Mouse (Mus musculus) limb, embryonic 11.5 days (tissue): ENCODE data around the gene Plekhf1. TPM values are rescaled to one million over a fixed set of nuclear protein-coding genes. Genes with fewer than 3 reads are reported as not detected.

Source experiments
- ATAC-seq: fragments of 200-750 bp; cut with Nextera tagmentation; 2 replicates; pipeline ENCODE4 v1.8.0; 2017; ENCODE audit warnings: low read depth; ENCODE audit not compliant: insufficient number of reproducible peaks, low FRiP score, low TSS enrichment
- DNase-seq: peaks from one replicate; pipeline ENCODE4 v3.0.0-alpha.2; 2015; ENCODE audit warnings: low spot score
- H3K27ac ChIP-seq: fragments of 300-500 bp; sonication (generic); replicated peaks from 2 replicates; pipeline ENCODE4 v1.5.1; 2014; ENCODE audit warnings: low read depth, mild to moderate bottlenecking, low read length
- H3K27me3 ChIP-seq: fragments of 300-500 bp; sonication (generic); 2 replicates; pipeline ENCODE4 v1.6.1; 2014; ENCODE audit warnings: mild to moderate bottlenecking, low read length, mixed read lengths; ENCODE audit not compliant: control insufficient read depth, insufficient read depth
- H3K36me3 ChIP-seq: fragments of 300-500 bp; sonication (generic); 2 replicates; pipeline ENCODE4 v1.6.1; 2014; ENCODE audit warnings: mild to moderate bottlenecking, low read length, moderate library complexity, mixed read lengths; ENCODE audit not compliant: control insufficient read depth, insufficient read depth
- H3K4me1 ChIP-seq: fragments of 300-500 bp; sonication (generic); 2 replicates; pipeline ENCODE4 v1.6.1; 2014; ENCODE audit warnings: low read length, mixed read lengths; ENCODE audit not compliant: control insufficient read depth, insufficient read depth
- H3K4me2 ChIP-seq: fragments of 300-500 bp; sonication (generic); 2 replicates; pipeline ENCODE4 v1.6.1; 2014; ENCODE audit warnings: low read depth, mild to moderate bottlenecking, moderate library complexity; ENCODE audit not compliant: severe bottlenecking
- H3K4me3 ChIP-seq: fragments of 300-500 bp; sonication (generic); 2 replicates; pipeline ENCODE4 v1.5.1; 2014; ENCODE audit warnings: low read depth, low read length
- H3K9ac ChIP-seq: fragments of 300-500 bp; sonication (generic); 2 replicates; pipeline ENCODE4 v1.6.1; 2014; ENCODE audit warnings: mild to moderate bottlenecking, low read length
- H3K9me3 ChIP-seq: fragments of 300-500 bp; sonication (generic); 2 replicates; pipeline ENCODE4 v1.6.1; 2016; ENCODE audit warnings: low read length; ENCODE audit not compliant: control insufficient read depth
- WGBS: fragments of 180-500 bp; shearing (Covaris S2); extraction: QIAGEN DNeasy Blood & Tissue Kit; methylation state at CpG from one replicate; pipeline ENCODE4 v1.1.7; 2014; 5-methylcytosine and 5-hydroxymethylcytosine counted together
- polyA plus RNA-seq: library from polyadenylated mRNA; unstranded; fragments of >200 nt; fragmentation: Nextera tagmentation; extraction: Ambion mirVana; gene quantifications from 2 replicates; pipeline ENCODE4 v1.2.1, GENCODE M21; 2014

Plekhf1 gene
- polyA plus RNA-seq, 1 experiment from 2014 or later = 4.2 TPM

DNA sequence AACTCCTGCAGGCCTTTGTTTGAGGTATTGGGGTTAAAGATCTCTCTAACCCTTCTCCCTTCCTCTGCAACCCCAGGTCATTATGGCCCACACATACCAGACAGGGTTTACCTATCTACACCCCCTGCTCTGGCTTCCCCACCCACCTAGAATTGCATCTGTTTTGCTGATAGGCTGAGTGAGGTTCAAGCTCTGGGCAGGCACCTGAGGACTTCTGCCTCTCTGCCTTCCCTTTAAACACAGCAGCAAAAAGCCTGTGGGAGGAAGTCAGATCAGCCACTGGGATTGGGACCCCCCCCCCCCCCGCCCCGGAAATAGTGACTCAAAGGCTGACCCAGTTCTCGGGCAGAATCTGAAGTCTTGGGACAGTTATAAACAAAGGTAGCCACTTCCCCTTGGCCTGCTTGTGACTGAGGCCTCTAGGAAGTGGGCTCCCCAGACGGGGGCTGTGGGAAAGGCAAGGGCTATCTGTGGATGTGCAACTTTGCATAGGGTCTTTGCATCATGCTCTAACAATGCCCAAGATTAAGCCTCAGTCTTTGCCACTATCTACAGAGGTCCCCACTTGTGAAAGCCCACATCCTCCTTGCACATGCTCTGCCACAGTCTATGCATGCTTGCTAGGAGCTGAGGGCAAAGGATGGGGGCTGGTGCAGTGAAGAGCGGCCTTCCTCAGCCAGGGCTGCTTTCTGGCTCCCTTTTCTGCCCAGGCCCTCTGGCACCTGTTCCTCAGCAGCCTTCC lies 13.2 kb downstream of the Plekhf1 start:
- no peak overlapping the region for H3K27ac ChIP-seq
- WGBS = 73% methylated on average over 5 of the region's 5 CpGs
- H3K36me3 ChIP-seq = no peaks in the 10 kb centered on the region
- H3K4me3 ChIP-seq = no peak overlapping the region
- H3K9ac ChIP-seq = no peak overlapping the region
- H3K9me3 ChIP-seq = no peaks in the 10 kb centered on the region
- H3K4me1 ChIP-seq = no peaks in the 10 kb centered on the region
- ATAC-seq (no peak), DNase-seq (no peak)
- no peaks in the 10 kb centered on the region for H3K27me3 ChIP-seq
- no peak overlapping the region for H3K4me2 ChIP-seq

DNA sequence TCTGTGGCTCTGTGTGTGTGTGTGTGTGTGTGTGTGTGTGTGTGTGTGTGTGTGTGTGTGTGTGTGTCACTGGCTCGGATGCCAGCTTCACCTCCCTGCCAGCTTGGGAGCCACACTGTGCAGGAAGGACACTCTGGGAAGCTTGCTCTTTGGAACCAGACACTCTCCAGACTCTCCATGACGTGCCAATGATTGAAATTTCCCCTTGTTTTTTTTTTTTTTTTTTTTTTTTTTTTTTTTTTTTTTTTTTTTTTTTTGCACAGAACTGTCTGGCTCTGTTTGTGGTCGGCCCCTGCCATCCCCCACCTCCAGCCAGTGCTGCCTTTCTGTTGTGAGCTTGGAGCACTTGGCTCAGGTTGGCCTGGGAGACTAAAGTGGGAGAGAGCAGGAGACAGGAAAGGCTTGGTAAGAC lies 15.2 kb downstream of the Plekhf1 start:
- Histone ChIP-seq H3K4me3 (no peak overlapping the region), H3K4me2 (no peak overlapping the region), H3K36me3 (no peaks in the 10 kb centered on the region), H3K9me3 (no peaks in the 10 kb centered on the region), H3K27ac (no peak overlapping the region), H3K27me3 (no peaks in the 10 kb centered on the region), H3K4me1 (no peaks in the 10 kb centered on the region), H3K9ac (no peak overlapping the region)
- DNase-seq = no peak
- ATAC-seq = no peak
- WGBS = 40% methylated on average over 3 of the region's 3 CpGs

DNA sequence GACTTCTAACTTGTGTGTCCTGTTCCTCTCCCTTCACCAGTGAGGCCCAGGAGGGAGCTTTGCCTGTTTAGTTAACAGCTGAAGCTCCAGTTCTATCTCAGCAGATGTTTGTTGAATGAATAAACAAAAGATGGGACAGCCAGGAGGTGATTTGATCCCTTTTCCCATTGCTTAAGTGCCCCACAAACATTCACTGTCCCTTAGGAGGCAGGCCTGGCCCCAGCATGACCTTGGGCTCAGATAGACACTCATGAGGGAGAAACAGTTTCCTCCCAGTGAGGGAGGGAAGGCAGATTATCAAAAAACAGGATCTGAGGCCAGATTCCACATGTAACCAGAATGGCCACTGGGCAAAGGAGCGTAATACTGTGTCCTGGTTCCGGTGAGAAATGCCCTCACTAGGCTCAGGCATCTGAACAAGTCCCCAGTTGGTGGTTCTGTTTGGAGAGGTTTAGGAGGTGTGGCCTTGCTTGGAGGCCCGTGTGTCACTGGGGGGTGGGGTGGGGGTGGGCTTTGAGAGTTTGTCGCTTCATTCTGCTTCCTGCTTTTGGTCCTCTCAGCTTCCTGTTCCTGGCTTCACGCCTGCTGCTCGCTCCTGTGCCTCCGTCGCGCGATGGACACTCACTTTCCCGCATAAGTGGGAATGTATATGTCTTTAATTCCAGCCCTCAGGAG lies 18.2 kb downstream of the Plekhf1 start:
- 78% methylated on average over 11 of the region's 11 CpGs for WGBS
- no peaks in the 10 kb centered on the region for H3K27me3 ChIP-seq
- H3K27ac ChIP-seq = no peak overlapping the region
- no peaks in the 10 kb centered on the region for H3K4me1 ChIP-seq
- H3K9me3 ChIP-seq = no peaks in the 10 kb centered on the region
- no peak for ATAC-seq
- no peaks in the 10 kb centered on the region for H3K36me3 ChIP-seq
- no peak overlapping the region for H3K4me2 ChIP-seq
- H3K4me3 ChIP-seq = no peak overlapping the region
- DNase-seq = no peak
- no peak overlapping the region for H3K9ac ChIP-seq

DNA sequence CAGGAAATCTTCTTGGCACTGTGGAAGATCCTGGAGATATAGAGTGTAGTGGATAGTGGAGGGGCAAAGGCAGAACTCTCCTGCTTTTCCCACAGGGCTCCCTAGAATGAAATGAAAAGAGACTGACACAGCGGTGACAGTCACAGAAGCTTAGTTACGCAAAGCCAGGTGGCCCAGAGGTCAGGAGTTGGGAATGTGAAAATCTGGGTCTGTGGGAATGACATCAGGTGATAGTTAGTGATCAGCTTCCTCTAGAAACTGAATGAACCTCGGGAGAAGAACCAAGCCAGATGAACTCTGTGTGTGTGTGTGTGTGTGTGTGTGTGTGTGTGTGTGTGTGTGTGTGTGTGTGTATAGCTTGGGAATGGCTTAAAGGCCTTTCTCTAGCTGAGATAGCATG lies 18.8 kb downstream of the Plekhf1 start:
- Histone ChIP-seq H3K36me3 (no peaks in the 10 kb centered on the region), H3K27ac (no peak overlapping the region), H3K4me3 (no peak overlapping the region), H3K4me2 (no peak overlapping the region), H3K4me1 (no peaks in the 10 kb centered on the region), H3K9me3 (no peaks in the 10 kb centered on the region), H3K27me3 (no peaks in the 10 kb centered on the region), H3K9ac (no peak overlapping the region)
- ATAC-seq = no peak
- 76% methylated on average over 3 of the region's 3 CpGs for WGBS
- DNase-seq = no peak

DNA sequence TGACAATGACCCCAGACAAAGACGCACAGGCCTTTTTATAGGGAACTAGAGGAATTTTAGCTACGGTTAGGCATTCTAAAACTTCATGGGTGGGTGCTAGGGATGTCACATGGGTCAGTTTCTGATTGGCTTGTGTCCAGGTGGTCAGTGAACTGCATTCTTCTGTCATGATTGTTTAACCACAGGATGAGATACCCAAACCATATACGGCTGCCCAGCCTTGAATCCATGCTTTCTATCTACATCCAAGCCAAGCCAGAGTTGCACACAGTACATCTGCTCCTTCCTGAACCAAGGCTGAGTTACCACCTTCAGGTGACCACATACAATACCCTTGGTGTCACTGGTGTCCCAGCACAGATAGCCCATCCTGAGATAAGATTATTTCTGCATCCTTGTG lies 21.3 kb downstream of the Plekhf1 start:
- Histone ChIP-seq H3K27ac (no peak overlapping the region), H3K9me3 (no peaks in the 10 kb centered on the region), H3K9ac (no peak overlapping the region), H3K36me3 (no peaks in the 10 kb centered on the region), H3K27me3 (no peaks in the 10 kb centered on the region), H3K4me1 (no peaks in the 10 kb centered on the region), H3K4me2 (no peak overlapping the region), H3K4me3 (no peak overlapping the region)
- DNase-seq (no peak), ATAC-seq (no peak)
- WGBS = 80% methylated on average over 3 of the region's 3 CpGs

DNA sequence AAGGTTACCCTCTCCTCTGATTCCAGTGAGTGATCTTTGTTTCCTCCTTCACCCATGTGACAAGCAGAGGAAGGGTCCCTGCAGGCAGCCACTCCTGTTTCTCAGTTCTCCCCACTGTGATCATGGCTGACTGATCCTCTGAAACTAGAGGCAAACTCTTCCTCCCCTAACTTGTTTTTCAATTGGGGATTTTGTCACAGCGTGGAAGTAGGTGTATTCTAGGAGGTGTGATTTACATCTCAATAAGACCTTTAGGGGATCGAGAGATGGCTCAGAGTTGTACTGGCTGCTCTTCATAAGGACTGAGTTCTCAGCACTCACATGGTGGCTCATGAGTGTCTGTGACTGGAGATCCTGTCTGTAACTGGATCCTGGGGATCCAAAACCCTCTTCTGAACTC lies 22.0 kb downstream of the Plekhf1 start:
- ATAC-seq = no peak
- Histone ChIP-seq H3K4me2 (no peak overlapping the region), H3K4me3 (no peak overlapping the region), H3K9me3 (no peaks in the 10 kb centered on the region), H3K9ac (no peak overlapping the region), H3K4me1 (no peaks in the 10 kb centered on the region), H3K27me3 (no peaks in the 10 kb centered on the region), H3K36me3 (no peaks in the 10 kb centered on the region), H3K27ac (no peak overlapping the region)
- no peak for DNase-seq
- WGBS = 59% methylated on average over 2 of the region's 2 CpGs

DNA sequence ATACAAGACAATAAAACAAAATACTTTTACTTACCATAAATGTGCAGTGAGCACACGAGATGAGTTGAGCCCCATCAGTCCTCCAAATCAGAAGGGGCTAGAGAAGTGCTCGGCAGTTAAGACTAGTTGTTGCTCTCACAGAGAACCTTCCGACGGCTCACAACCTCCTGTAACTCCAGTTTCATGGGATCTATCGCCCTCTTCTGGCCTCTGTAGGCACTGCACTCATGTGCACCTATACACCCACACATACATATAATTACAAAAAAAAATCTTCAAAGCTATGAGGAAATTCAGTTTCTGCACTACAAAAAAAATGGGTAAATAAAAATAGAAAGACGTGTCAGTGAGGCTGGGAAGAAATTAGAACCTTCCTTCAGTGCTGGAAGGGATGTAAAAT lies 23.5 kb downstream of the Plekhf1 start:
- Histone ChIP-seq H3K27me3 (no peaks in the 10 kb centered on the region), H3K27ac (no peak overlapping the region), H3K9ac (no peak overlapping the region), H3K4me2 (no peak overlapping the region), H3K36me3 (no peaks in the 10 kb centered on the region), H3K4me1 (no peaks in the 10 kb centered on the region), H3K9me3 (no peaks in the 10 kb centered on the region), H3K4me3 (no peak overlapping the region)
- DNase-seq (no peak), ATAC-seq (no peak)
- 91% methylated on average over 6 of the region's 6 CpGs for WGBS

DNA sequence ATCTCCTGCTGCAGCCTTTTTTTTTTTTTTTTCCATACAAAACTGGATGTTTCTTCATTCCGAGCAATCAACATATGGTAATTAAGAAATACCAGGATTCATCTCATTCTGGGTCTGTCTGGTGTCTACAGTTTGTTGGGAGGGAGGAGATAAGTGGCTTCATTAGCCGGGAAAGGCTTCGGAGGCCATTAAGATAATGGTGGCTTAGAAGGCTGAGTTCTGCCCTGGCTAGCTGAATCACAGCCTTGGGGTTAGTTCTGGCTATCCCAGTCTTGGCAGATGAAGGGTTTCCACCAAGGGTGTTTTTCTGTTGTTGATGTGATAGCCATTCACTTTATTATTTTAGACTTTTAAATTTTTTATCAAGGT lies 26.5 kb downstream of the Plekhf1 start:
- Histone ChIP-seq H3K4me2 (no peak overlapping the region), H3K4me3 (no peak overlapping the region)
- WGBS = 31% methylated on average over 3 of the region's 3 CpGs

More for the DNA sequence above, 26.5 kb downstream of the Plekhf1 start:
- no peak overlapping the region for H3K9ac ChIP-seq
- no peak for DNase-seq
- no peaks in the 10 kb centered on the region for H3K4me1 ChIP-seq
- H3K36me3 ChIP-seq = no peaks in the 10 kb centered on the region
- no peaks in the 10 kb centered on the region for H3K27me3 ChIP-seq
- ATAC-seq = no peak; the same call in 1 of the 2 replicates
- H3K9me3 ChIP-seq = no peaks in the 10 kb centered on the region; the same call in 1 of the 2 replicates
- H3K27ac ChIP-seq = no peak overlapping the region
